Mouse (Mus musculus): Measurements from ENCODE around the gene Chmp2a. TPM values are rescaled to one million over a fixed set of nuclear protein-coding genes. Genes with fewer than 3 reads are reported as not detected.

Gene Chmp2a
- polyA plus RNA-seq, 1 experiment from 2014 or later, result 175 TPM

- 0% methylated on average over 39 of the region's 44 CpGs for WGBS
These were observed 9.8 kb downstream of the Chmp2a start for GRCm38 (mm10) chr7:13024805-13025204.

GRCm38 (mm10) chr7:13023928-13024731, 10.5 kb downstream of the Chmp2a start:
- Histone ChIP-seq H3K4me2 (ENCODE audit: low read length) (peak overlapping the region; percentile 97), H3K27me3 (replicated peaks; ENCODE audit: control insufficient read depth, insufficient read depth, low read length) (no peaks in the 10 kb centered on the region), H3K9me3 (ENCODE audit: control insufficient read depth, low read length) (no peaks in the 10 kb centered on the region), H3K36me3 (ENCODE audit: control insufficient read depth, insufficient read depth) (peaks cover 30% of the 10 kb centered on the region), H3K4me3 (replicated peaks; ENCODE audit: low read length) (peak overlapping the region; percentile 90), H3K9ac (replicated peaks; ENCODE audit: low read depth, low read length) (peak overlapping the region; percentile 90), H3K27ac (ENCODE audit: low read length) (peak overlapping the region; percentile 100), H3K4me1 (replicated peaks; ENCODE audit: control insufficient read depth, insufficient read depth, low read length) (peaks cover 28% of the 10 kb centered on the region)
- WGBS, result under 1% methylated on average over 92 of the region's 95 CpGs
- ATAC-seq, result peak; percentile 89

More at GRCm38 (mm10) chr7:13024805-13025204, 9.8 kb downstream of the Chmp2a start:
- peaks cover 28% of the 10 kb centered on the region for H3K4me1 ChIP-seq (replicated peaks; ENCODE audit: control insufficient read depth, insufficient read depth, low read length)
- H3K9me3 ChIP-seq (ENCODE audit: control insufficient read depth, low read length), result no peaks in the 10 kb centered on the region
- peak overlapping the region; percentile 97 for H3K4me2 ChIP-seq (ENCODE audit: low read length)
- peaks cover 37% of the 10 kb centered on the region for H3K36me3 ChIP-seq (ENCODE audit: control insufficient read depth, insufficient read depth)
- peak overlapping the region; percentile 100 for H3K27ac ChIP-seq (ENCODE audit: low read length)
- peak; percentile 54 for ATAC-seq
- no peaks in the 10 kb centered on the region for H3K27me3 ChIP-seq (replicated peaks; ENCODE audit: control insufficient read depth, insufficient read depth, low read length)
- H3K9ac ChIP-seq (replicated peaks; ENCODE audit: low read depth, low read length), result peak overlapping the region; percentile 90
- peak overlapping the region; percentile 90 for H3K4me3 ChIP-seq (replicated peaks; ENCODE audit: low read length)

GRCm38 (mm10) chr7:13022773-13023535, 11.7 kb downstream of the Chmp2a start:
- H3K4me2 ChIP-seq (ENCODE audit: low read length), result peak overlapping the region; percentile 97
- H3K36me3 ChIP-seq (ENCODE audit: control insufficient read depth, insufficient read depth), result peaks cover 18% of the 10 kb centered on the region
- peaks cover 28% of the 10 kb centered on the region for H3K4me1 ChIP-seq (replicated peaks; ENCODE audit: control insufficient read depth, insufficient read depth, low read length)
- H3K27ac ChIP-seq (ENCODE audit: low read length), result peak overlapping the region; percentile 100
- peak; percentile 16 for ATAC-seq
- no peaks in the 10 kb centered on the region for H3K27me3 ChIP-seq (replicated peaks; ENCODE audit: control insufficient read depth, insufficient read depth, low read length)
- H3K9me3 ChIP-seq (ENCODE audit: control insufficient read depth, low read length), result no peaks in the 10 kb centered on the region
- WGBS, result 4% methylated on average over 31 of the region's 31 CpGs
- H3K4me3 ChIP-seq (replicated peaks; ENCODE audit: low read length), result peak overlapping the region; percentile 90
- peak overlapping the region; percentile 52 for H3K9ac ChIP-seq (replicated peaks; ENCODE audit: low read depth, low read length)

- Histone ChIP-seq H3K27ac (ENCODE audit: low read length) (no peak overlapping the region), H3K4me1 (replicated peaks; ENCODE audit: control insufficient read depth, insufficient read depth, low read length) (peaks cover 5% of the 10 kb centered on the region), H3K9me3 (ENCODE audit: control insufficient read depth, low read length) (no peaks in the 10 kb centered on the region), H3K4me2 (ENCODE audit: low read length) (no peak overlapping the region), H3K36me3 (ENCODE audit: control insufficient read depth, insufficient read depth) (no peaks in the 10 kb centered on the region), H3K9ac (replicated peaks; ENCODE audit: low read depth, low read length) (no peak overlapping the region), H3K4me3 (replicated peaks; ENCODE audit: low read length) (no peak overlapping the region), H3K27me3 (replicated peaks; ENCODE audit: control insufficient read depth, insufficient read depth, low read length) (no peaks in the 10 kb centered on the region)
- no peak for ATAC-seq
- 91% methylated on average over 1 of the region's 1 CpGs for WGBS
These were observed 19.4 kb downstream of the Chmp2a start for GRCm38 (mm10) chr7:13015217-13015616.

- Histone ChIP-seq H3K9ac (replicated peaks; ENCODE audit: low read depth, low read length) (no peak overlapping the region), H3K9me3 (ENCODE audit: control insufficient read depth, low read length) (no peaks in the 10 kb centered on the region), H3K27ac (ENCODE audit: low read length) (no peak overlapping the region), H3K27me3 (replicated peaks; ENCODE audit: control insufficient read depth, insufficient read depth, low read length) (no peaks in the 10 kb centered on the region), H3K4me1 (replicated peaks; ENCODE audit: control insufficient read depth, insufficient read depth, low read length) (peaks cover 7% of the 10 kb centered on the region), H3K4me2 (ENCODE audit: low read length) (no peak overlapping the region), H3K4me3 (replicated peaks; ENCODE audit: low read length) (no peak overlapping the region), H3K36me3 (ENCODE audit: control insufficient read depth, insufficient read depth) (no peaks in the 10 kb centered on the region)
- ATAC-seq, result no peak
- WGBS, result 46% methylated on average over 6 of the region's 6 CpGs
These were observed 20.2 kb downstream of the Chmp2a start for GRCm38 (mm10) chr7:13014275-13014839.

- 60% methylated on average over 4 of the region's 4 CpGs for WGBS
These were observed 20.9 kb downstream of the Chmp2a start for GRCm38 (mm10) chr7:13013671-13014070.

GRCm38 (mm10) chr7:13010005-13010908, 24.4 kb downstream of the Chmp2a start, which contains the start of gene Zbtb45:
TSS of gene Zbtb45 (minus strand) at chr7:13010034.
- Histone ChIP-seq H3K27me3 (replicated peaks; ENCODE audit: control insufficient read depth, insufficient read depth, low read length) (no peaks in the 10 kb centered on the region), H3K4me1 (replicated peaks; ENCODE audit: control insufficient read depth, insufficient read depth, low read length) (peaks cover 21% of the 10 kb centered on the region), H3K36me3 (ENCODE audit: control insufficient read depth, insufficient read depth) (no peaks in the 10 kb centered on the region), H3K4me3 (replicated peaks; ENCODE audit: low read length) (peak within 1 kb of the TSS; percentile 49), H3K9me3 (ENCODE audit: control insufficient read depth, low read length) (no peaks in the 10 kb centered on the region), H3K4me2 (ENCODE audit: low read length) (peak within 1 kb of the TSS; percentile 59), H3K27ac (ENCODE audit: low read length) (peak within 1 kb of the TSS; percentile 85), H3K9ac (replicated peaks; ENCODE audit: low read depth, low read length) (peak within 1 kb of the TSS; percentile 59)
- WGBS, result 11% methylated on average over 26 of the region's 26 CpGs
- no peak for ATAC-seq

More at GRCm38 (mm10) chr7:13013671-13014070, 20.9 kb downstream of the Chmp2a start:
- no peak overlapping the region for H3K4me2 ChIP-seq (ENCODE audit: low read length)
- no peaks in the 10 kb centered on the region for H3K27me3 ChIP-seq (replicated peaks; ENCODE audit: control insufficient read depth, insufficient read depth, low read length)
- no peak for ATAC-seq
- H3K36me3 ChIP-seq (ENCODE audit: control insufficient read depth, insufficient read depth), result no peaks in the 10 kb centered on the region
- no peaks in the 10 kb centered on the region for H3K9me3 ChIP-seq (ENCODE audit: control insufficient read depth, low read length)
- peaks cover 10% of the 10 kb centered on the region for H3K4me1 ChIP-seq (replicated peaks; ENCODE audit: control insufficient read depth, insufficient read depth, low read length)
- no peak overlapping the region for H3K4me3 ChIP-seq (replicated peaks; ENCODE audit: low read length)
- no peak overlapping the region for H3K27ac ChIP-seq (ENCODE audit: low read length)
- no peak overlapping the region for H3K9ac ChIP-seq (replicated peaks; ENCODE audit: low read depth, low read length)

- Histone ChIP-seq H3K27ac (ENCODE audit: low read length) (peak overlapping the region; percentile 85), H3K4me3 (replicated peaks; ENCODE audit: low read length) (peak overlapping the region; percentile 49), H3K4me1 (replicated peaks; ENCODE audit: control insufficient read depth, insufficient read depth, low read length) (peaks cover 21% of the 10 kb centered on the region), H3K27me3 (replicated peaks; ENCODE audit: control insufficient read depth, insufficient read depth, low read length) (no peaks in the 10 kb centered on the region), H3K4me2 (ENCODE audit: low read length) (peak overlapping the region; percentile 59), H3K9ac (replicated peaks; ENCODE audit: low read depth, low read length) (peak overlapping the region; percentile 59), H3K9me3 (ENCODE audit: control insufficient read depth, low read length) (no peaks in the 10 kb centered on the region), H3K36me3 (ENCODE audit: control insufficient read depth, insufficient read depth) (0 out of 2 replicates have a peak, but pooled peaks cover 4% of the 10 kb centered on the region)
- ATAC-seq, result peak; percentile 89
- under 1% methylated on average over 42 of the region's 42 CpGs for WGBS
These were observed 25.2 kb downstream of the Chmp2a start for GRCm38 (mm10) chr7:13009143-13010004.

Measured in forebrain, embryonic 16.5 days (tissue).